Mouse (Mus musculus): ENCODE measurements around the gene Gpr6.

GRCm38 (mm10) chr10:41022226-41022625 is 49.9 kb downstream of the Gpr6 start:
- TF ChIP-seq POLR2A (IDR thresholded peaks at IDR 0.05; ENCODE audit: low read depth, low read length) (no peak), CTCF (conservative IDR thresholded peaks at IDR 0.05; ENCODE audit: insufficient read depth, insufficient read length, low read depth, low read length) (no peak)

All from kidney, adult 2 months (tissue).